Mouse (Mus musculus) thymus, adult 2 months (tissue): ENCODE results near the gene Mdfi. TPM values are rescaled to one million over a fixed set of nuclear protein-coding genes. Genes with fewer than 3 reads are reported as not detected.

ENCODE experiments used
- DNase-seq: peaks from one replicate; pipeline ENCODE4 v3.0.0; 2021
- H3K27ac ChIP-seq: fragments of 200-500 bp; 2 replicates; pipeline ENCODE4 v1.5.1; 2012; ENCODE audit warnings: low read length, control low read depth; ENCODE audit not compliant: control insufficient read depth, insufficient read depth
- H3K27me3 ChIP-seq: fragments of 200-500 bp; 2 replicates; pipeline ENCODE4 v1.6.1; 2012; ENCODE audit warnings: mild to moderate bottlenecking, low read length, moderate library complexity, mixed read lengths; ENCODE audit not compliant: control insufficient read depth, insufficient read depth
- H3K36me3 ChIP-seq: fragments of 200-500 bp; 2 replicates; pipeline ENCODE4 v1.6.1; 2012; ENCODE audit warnings: mild to moderate bottlenecking, low read length, moderate library complexity; ENCODE audit not compliant: control insufficient read depth, insufficient read depth
- H3K4me1 ChIP-seq: fragments of 200-500 bp; replicated peaks from 2 replicates; pipeline ENCODE4 v1.6.1; 2012; ENCODE audit warnings: low read length; ENCODE audit not compliant: control insufficient read depth, insufficient read depth
- H3K4me3 ChIP-seq: fragments of 200-500 bp; 2 replicates; pipeline ENCODE4 v1.5.1; 2012; ENCODE audit warnings: mild to moderate bottlenecking, low read length, control low read depth, moderate library complexity; ENCODE audit not compliant: control insufficient read depth, insufficient read depth
- CTCF ChIP-seq: fragments of 200-500 bp; IDR thresholded peaks from 2 replicates; pipeline ENCODE4 v1.5.1; 2012; ENCODE audit warnings: mild to moderate bottlenecking, control low read depth, low read length, moderate library complexity, borderline replicate concordance; ENCODE audit not compliant: control insufficient read depth, poor library complexity, insufficient read depth; ENCODE audit errors: extremely low read depth
- POLR2A ChIP-seq: fragments of 200-500 bp; IDR thresholded peaks from 2 replicates; pipeline ENCODE4 v1.6.1; 2012; ENCODE audit warnings: mild to moderate bottlenecking, low read length, control low read depth, moderate library complexity; ENCODE audit not compliant: control insufficient read depth, poor library complexity, insufficient read depth; ENCODE audit errors: extremely low read depth
- WGBS: fragments of 180-500 bp; shearing (Covaris S2); methylation state at CpG from one replicate; pipeline ENCODE4 v1.1.7; 2018; 5-methylcytosine and 5-hydroxymethylcytosine counted together
- polyA plus RNA-seq: library from polyadenylated mRNA; depleted of rRNA; stranded (reverse); fragments of >200 nt; gene quantifications from 2 replicates; pipeline ENCODE4 v1.2.3, GENCODE M21; 2012

Mdfi gene
- polyA plus RNA-seq, 1 experiment: 18.9 TPM

DNA sequence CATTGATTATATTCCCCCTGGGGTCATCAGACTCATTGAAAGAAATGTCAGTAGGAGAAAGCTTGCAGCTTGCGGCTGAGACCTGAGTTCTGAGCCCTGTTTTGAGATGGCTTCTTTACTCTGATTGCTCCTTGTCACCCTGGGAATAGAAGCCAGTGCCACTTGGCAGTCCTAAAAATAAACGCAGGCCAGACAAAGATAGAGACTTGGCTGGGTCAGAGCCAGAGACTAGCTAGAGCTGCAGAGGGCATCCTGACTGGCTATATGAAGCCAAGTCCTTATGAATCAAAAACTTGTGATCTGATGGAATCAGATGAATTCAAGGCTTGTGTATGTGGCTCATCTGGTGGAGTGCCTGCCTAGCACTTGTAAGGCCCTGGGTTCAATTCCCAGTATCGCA, 15.5 kb upstream of the Mdfi start:
- no peak for DNase-seq
- no peak for TF ChIP-seq POLR2A
- no peak for TF ChIP-seq CTCF
- WGBS: 92% methylated on average over 3 of the region's 3 CpGs
- Histone ChIP-seq H3K4me1 (no peaks in the 10 kb centered on the region), H3K27me3 (no peaks in the 10 kb centered on the region), H3K4me3 (no peak overlapping the region), H3K27ac (no peak overlapping the region), H3K36me3 (no peaks in the 10 kb centered on the region)

DNA sequence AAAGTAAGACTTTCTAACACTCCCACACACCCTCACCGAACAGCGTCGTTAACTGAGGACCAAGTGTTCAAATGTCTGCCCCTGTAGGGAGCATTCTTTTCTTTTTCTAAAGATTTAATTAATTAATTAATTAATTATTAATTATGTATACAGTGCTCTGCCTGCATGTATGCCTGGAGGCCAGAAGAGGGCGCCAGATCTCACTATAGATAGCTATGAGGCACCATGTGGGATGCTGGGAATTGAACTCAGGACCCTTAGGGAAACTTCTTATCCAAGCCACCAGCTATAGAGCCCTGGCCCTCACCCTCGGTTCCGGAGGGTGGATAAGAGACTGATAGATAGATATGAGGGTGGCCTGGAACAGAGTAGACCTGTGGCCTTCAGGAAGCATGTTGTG, 13.5 kb upstream of the Mdfi start:
- 92% methylated on average over 6 of the region's 6 CpGs for WGBS
- TF ChIP-seq CTCF: no peak
- no peak for TF ChIP-seq POLR2A

GRCm38 (mm10) chr17:47845609-47846008, 11.1 kb upstream of the Mdfi start:
- 95% methylated on average over 11 of the region's 11 CpGs for WGBS
- no peaks in the 10 kb centered on the region; the same call in 1 of the 2 replicates for H3K4me1 ChIP-seq
- H3K4me3 ChIP-seq: no peak overlapping the region
- DNase-seq: no peak
- TF ChIP-seq CTCF (no peak), POLR2A (no peak)
- H3K36me3 ChIP-seq: no peaks in the 10 kb centered on the region
- H3K27me3 ChIP-seq: no peaks in the 10 kb centered on the region
- H3K27ac ChIP-seq: no peak overlapping the region

More for the DNA sequence above, 13.5 kb upstream of the Mdfi start:
- no peaks in the 10 kb centered on the region for H3K36me3 ChIP-seq
- no peaks in the 10 kb centered on the region for H3K4me1 ChIP-seq
- no peaks in the 10 kb centered on the region for H3K27me3 ChIP-seq
- H3K27ac ChIP-seq: no peak overlapping the region
- H3K4me3 ChIP-seq: no peak overlapping the region
- DNase-seq: no peak

GRCm38 (mm10) chr17:47843465-47843864, 9.0 kb upstream of the Mdfi start:
- Histone ChIP-seq H3K27ac (no peak overlapping the region), H3K36me3 (no peaks in the 10 kb centered on the region), H3K27me3 (no peaks in the 10 kb centered on the region), H3K4me3 (no peak overlapping the region), H3K4me1 (no peaks in the 10 kb centered on the region; the same call in 1 of the 2 replicates)
- DNase-seq: no peak
- no peak for TF ChIP-seq POLR2A
- no peak for TF ChIP-seq CTCF
- WGBS: 97% methylated on average over 3 of the region's 3 CpGs

GRCm38 (mm10) chr17:47841931-47842623, 7.6 kb upstream of the Mdfi start:
- Histone ChIP-seq H3K27ac (no peak overlapping the region), H3K27me3 (no peaks in the 10 kb centered on the region), H3K4me1 (no peaks in the 10 kb centered on the region; the same call in 1 of the 2 replicates), H3K36me3 (no peaks in the 10 kb centered on the region), H3K4me3 (no peak overlapping the region)
- WGBS: 30% methylated on average over 19 of the region's 19 CpGs
- TF ChIP-seq CTCF (no peak), POLR2A (no peak)
- DNase-seq: no peak

GRCm38 (mm10) chr17:47841521-47841920, 7.0 kb upstream of the Mdfi start:
- no peak overlapping the region for H3K27ac ChIP-seq
- WGBS: 94% methylated on average over 8 of the region's 8 CpGs
- no peaks in the 10 kb centered on the region for H3K27me3 ChIP-seq
- no peak overlapping the region for H3K4me3 ChIP-seq
- TF ChIP-seq POLR2A (no peak), CTCF (no peak)
- no peaks in the 10 kb centered on the region; the same call in 1 of the 2 replicates for H3K4me1 ChIP-seq
- no peaks in the 10 kb centered on the region for H3K36me3 ChIP-seq
- DNase-seq: no peak
